ENCODE assay signal across 33 mouse cellular contexts in genomic region chr10:8365816-8366215, GRCm38 (mm10).
"Had no signal": no experiment of that assay in that cellular context is flagged by ENCODE, and none has a peak within 500 bp of the region (broad histone marks: within the 10 kb centered on the region; RNA-seq: fewer than 3 reads in every experiment).

No protein-coding gene starts in this region.

- H3K27ac ChIP-seq: heart, embryonic 13.5 days; heart, embryonic 15.5 days; hindbrain, embryonic 10.5 days; hindbrain, embryonic 12.5 days; hindbrain, embryonic 13.5 days; hindbrain, embryonic 14.5 days; hindbrain, embryonic 15.5 days; hindbrain, postnatal 0 days; intestine, embryonic 15.5 days; kidney, embryonic 15.5 days; kidney, postnatal 0 days; layer of hippocampus, adult 2 months; left cerebral cortex, adult 2 months had no signal

- DNase-seq: heart, postnatal 10 days; heart, postnatal 14 days; heart, postnatal 36 days; heart, postnatal 4 days; kidney, adult 11 months; kidney, adult 18-20 months; kidney, adult 2 months; kidney, adult 8-10 months; kidney, adult 9 months; kidney, postnatal 10 days; kidney, postnatal 14 days; kidney, postnatal 25 days; kidney, postnatal 36 days; kidney, postnatal 4 days; layer of hippocampus, adult 9-11 months; layer of hippocampus, postnatal 36 days had no signal

- ATAC-seq: hindbrain, embryonic 16.5 days; hindbrain, postnatal 0 days; inflammation-experienced regulatory T-cells, adult 6 months; intestine, embryonic 15.5 days; intestine, embryonic 16.5 days; intestine, postnatal 0 days had no signal

- H3K4me3 ChIP-seq: heart, embryonic 13.5 days; heart, embryonic 15.5 days; hindbrain, embryonic 10.5 days; hindbrain, embryonic 12.5 days; hindbrain, embryonic 13.5 days; hindbrain, embryonic 15.5 days; intestine, embryonic 15.5 days; kidney, embryonic 15.5 days; layer of hippocampus, adult 2 months; left cerebral cortex, adult 2 months had no signal

- H3K4me2 ChIP-seq: heart, embryonic 13.5 days; heart, embryonic 15.5 days; hindbrain, embryonic 12.5 days; hindbrain, embryonic 13.5 days; hindbrain, embryonic 14.5 days; hindbrain, embryonic 15.5 days; intestine, embryonic 15.5 days; kidney, embryonic 15.5 days had no signal

- H3K9me3 ChIP-seq: heart, embryonic 13.5 days; heart, embryonic 15.5 days; hindbrain, embryonic 10.5 days; hindbrain, embryonic 12.5 days; hindbrain, embryonic 13.5 days; hindbrain, embryonic 15.5 days; intestine, embryonic 15.5 days; kidney, embryonic 15.5 days had no signal

- H3K9ac ChIP-seq: heart, embryonic 13.5 days; heart, embryonic 15.5 days; hindbrain, embryonic 12.5 days; hindbrain, embryonic 13.5 days; hindbrain, embryonic 14.5 days; hindbrain, embryonic 15.5 days; intestine, embryonic 15.5 days; kidney, embryonic 15.5 days had no signal

- H3K36me3 ChIP-seq: heart, embryonic 13.5 days; heart, embryonic 15.5 days; hindbrain, embryonic 10.5 days; hindbrain, embryonic 12.5 days; hindbrain, embryonic 13.5 days; hindbrain, embryonic 15.5 days; intestine, embryonic 15.5 days; kidney, embryonic 15.5 days had no signal

- H3K4me1 ChIP-seq: heart, embryonic 13.5 days; heart, embryonic 15.5 days; hindbrain, embryonic 13.5 days; intestine, embryonic 15.5 days; kidney, embryonic 15.5 days had no signal

- H3K27me3 ChIP-seq: heart, embryonic 13.5 days; heart, embryonic 15.5 days; hindbrain, embryonic 12.5 days; hindbrain, embryonic 13.5 days; hindbrain, embryonic 15.5 days; intestine, embryonic 15.5 days; kidney, embryonic 15.5 days had no signal
